Comparison of ENCODE assay signal across 17 mouse cellular contexts in the genomic region with DNA sequence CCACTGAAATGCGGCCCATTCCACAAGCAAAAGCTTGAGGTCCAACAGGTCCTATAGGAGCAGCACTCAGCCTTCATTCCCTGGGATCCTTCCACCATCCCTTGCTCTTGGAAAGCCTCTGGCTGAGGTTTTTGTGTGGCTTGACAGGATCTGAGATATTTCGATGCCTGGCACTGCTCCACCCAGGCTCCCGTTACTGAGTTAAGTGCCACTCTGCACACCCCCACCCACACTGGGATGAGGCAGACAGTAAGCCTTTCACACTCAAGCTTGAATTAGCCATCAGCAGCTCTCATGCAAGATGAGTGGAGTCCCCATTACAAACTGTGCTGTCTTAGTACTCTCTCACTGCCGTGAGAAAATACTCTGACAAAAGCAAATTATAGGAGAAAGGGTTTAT. TPM values are rescaled to one million over a fixed set of nuclear protein-coding genes. Genes with fewer than 3 reads are reported as not detected.
DNase-seq lines count a peak whose midpoint lies in the region.
"Had no signal": no experiment of that assay in that cellular context is flagged by ENCODE, and none has a peak within 500 bp of the region (broad histone marks: within the 10 kb centered on the region; RNA-seq: fewer than 3 reads in every experiment).

No protein-coding gene starts in this region.

- intact Hi-C loops in left cerebral cortex, postnatal 10 days (cut with DNase I), result no loop called here

- DNase-seq in Muller cell, postnatal 12 days (ENCODE audit: inconsistent ontology term), result peak; percentile 36
- DNase-seq in frontal cortex, postnatal 10 days (ENCODE audit: low spot score in 2 of 2), result peak; percentile 58 to 72
- DNase-seq in left cerebral cortex, postnatal 10 days (ENCODE audit: extremely low spot score in 1 of 2, low spot score in 2 of 2), result peak; percentile 56 to 68
- DNase-seq in right cerebral cortex, postnatal 14 days, result peak; percentile 75
- DNase-seq in embryo, embryonic 10.5 days (ENCODE audit: low spot score), result no peak
- no peak for DNase-seq in spleen, postnatal 36 days (ENCODE audit: low spot score in 2 of 2)
- no peak for DNase-seq in lung, postnatal 10 days
- DNase-seq in cerebellum, adult 18-20 months, result no peak
- DNase-seq: adrenal gland, postnatal 25 days; cerebellum, adult 9-10 months; gastrocnemius, postnatal 25 days; kidney, adult 18-20 months; kidney, postnatal 10 days; liver, postnatal 0 days; lung, postnatal 14 days; thymus, postnatal 36 days had no signal

RNA-seq across cellular contexts. Expression of gene Inhbb, which starts 41.4 kb away (rescaled TPM):
- total RNA-seq in left cerebral cortex, postnatal 10 days (2021), result 1 to 10 TPM; 7.9 to 8.8 TPM
- total RNA-seq: megakaryocyte, adult 5-6 weeks had no signal

Comparison
In these comparisons a context has a peak if more than half of its experiments do, and no peak if none do; other contexts are left out.
1. DNase-seq: peak in Muller cell, postnatal 12 days (single experiment), frontal cortex, postnatal 10 days (2 of 2), left cerebral cortex, postnatal 10 days (2 of 2) and right cerebral cortex, postnatal 14 days (single experiment); none in embryo, embryonic 10.5 days (single experiment), spleen, postnatal 36 days (0 of 2), lung, postnatal 10 days (single experiment) and cerebellum, adult 18-20 months (0 of 2).